ENCODE assay signal across 8 mouse cellular contexts in the genomic region with DNA sequence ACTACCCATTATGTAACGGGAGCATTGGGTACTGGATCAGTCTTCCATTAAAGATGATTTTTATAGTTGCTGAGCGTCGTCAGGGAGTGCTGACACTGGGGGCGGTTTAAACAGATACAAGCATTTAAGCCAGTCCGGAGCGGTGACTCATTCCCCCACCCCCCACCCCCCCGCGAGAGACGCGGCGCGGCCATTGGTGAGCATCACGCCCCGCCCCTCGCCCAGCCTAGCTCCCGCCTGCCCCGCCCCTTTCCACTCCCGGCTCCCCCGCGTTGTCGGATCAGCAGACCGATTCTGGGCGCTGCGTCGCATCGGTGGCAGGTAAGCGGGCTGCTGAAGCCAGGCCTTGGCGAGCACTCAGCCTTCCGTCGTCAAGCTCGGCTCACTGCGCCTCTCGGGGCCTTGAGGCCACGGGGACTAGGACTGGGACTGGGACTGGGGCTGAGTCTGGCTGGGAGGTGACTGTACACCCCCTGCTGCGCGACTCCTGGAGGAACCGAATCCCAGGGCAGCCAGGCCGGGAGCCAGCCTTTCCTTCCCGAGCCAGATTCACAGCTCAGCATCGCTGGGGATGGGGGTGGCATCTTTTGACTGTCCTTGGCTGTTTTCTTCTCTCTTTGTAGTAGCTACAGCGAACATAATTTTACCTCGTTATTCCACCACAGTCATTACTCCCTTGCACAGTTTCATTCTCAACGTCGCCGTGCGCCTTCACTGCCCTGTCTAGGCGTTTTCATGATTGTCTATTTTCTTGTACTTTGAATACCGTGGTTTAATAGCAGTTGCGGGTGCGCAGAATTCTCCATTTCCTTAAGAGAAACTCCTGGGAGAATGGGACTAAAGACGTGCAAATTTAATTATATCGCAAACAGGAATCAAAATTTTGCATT. TPM values are rescaled to one million over a fixed set of nuclear protein-coding genes. Genes with fewer than 3 reads are reported as not detected.
DNase-seq lines count a peak whose midpoint lies in the region; ATAC-seq lines count a peak whose summit lies in the region.

A gene (plus strand): TSS at position 246 of the 890 bp plus-strand sequence.
A gene (plus strand): TSS at position 275 of the 890 bp plus-strand sequence.

- H3K9me3 ChIP-seq in heart, embryonic 10.5 days: no peaks in the 10 kb centered on the region
- no peaks in the 10 kb centered on the region for H3K9me3 ChIP-seq in kidney, embryonic 15.5 days (replicated peaks)

- H3K27me3 ChIP-seq in heart, embryonic 10.5 days (ENCODE audit: insufficient read depth, poor library complexity, severe bottlenecking): no peaks in the 10 kb centered on the region
- 0 out of 2 replicates have a peak, but pooled peaks cover 3% of the 10 kb centered on the region for H3K27me3 ChIP-seq in kidney, embryonic 15.5 days

- 6% methylated on average over 52 of the region's 52 CpGs for WGBS in heart, embryonic 10.5 days
- 5% methylated on average over 52 of the region's 52 CpGs for WGBS in kidney, embryonic 15.5 days

- peak within 1 kb of the TSS; percentile 86 for H3K4me3 ChIP-seq in heart, embryonic 10.5 days
- peak within 1 kb of the TSS; percentile 76 for H3K4me3 ChIP-seq in kidney, embryonic 15.5 days (replicated peaks)

- peak; percentile 87 for ATAC-seq in erythroblast, adult 5-6 weeks (replicated peaks; ENCODE audit: low FRiP score, poor library complexity, severe bottlenecking)
- peak; percentile 92 for ATAC-seq in kidney, embryonic 15.5 days (replicated peaks; ENCODE audit: low FRiP score)
- peak; percentile 89 for ATAC-seq in monocyte, adult 5-6 weeks (replicated peaks; ENCODE audit: insufficient number of reproducible peaks, low FRiP score, low TSS enrichment, poor library complexity, severe bottlenecking)

- peak; percentile 86 to 87 for DNase-seq in B cell, adult 2 months
- peak; percentile 99 for DNase-seq in brain, adult 2 months (ENCODE audit: low read depth, low spot score)
- DNase-seq in heart, embryonic 10.5 days (ENCODE audit: low spot score): peak; percentile 96
- peak; percentile 99 for DNase-seq in liver
- DNase-seq in spleen, postnatal 4 days (ENCODE audit: low spot score in 2 of 2): peak; percentile 93 to 98

- H3K9ac ChIP-seq in kidney, embryonic 15.5 days: peak within 1 kb of the TSS; percentile 68

- peak within 1 kb of the TSS; percentile 88 for H3K4me2 ChIP-seq in kidney, embryonic 15.5 days

- H3K36me3 ChIP-seq in heart, embryonic 10.5 days: no peaks in the 10 kb centered on the region
- no peaks in the 10 kb centered on the region for H3K36me3 ChIP-seq in kidney, embryonic 15.5 days

- peak within 1 kb of the TSS; percentile 90 for H3K27ac ChIP-seq in heart, embryonic 10.5 days
- peak within 1 kb of the TSS; percentile 82 for H3K27ac ChIP-seq in kidney, embryonic 15.5 days

- H3K4me1 ChIP-seq in heart, embryonic 10.5 days: peaks cover 35% of the 10 kb centered on the region
- peaks cover 31% of the 10 kb centered on the region for H3K4me1 ChIP-seq in kidney, embryonic 15.5 days

RNA-seq across cellular contexts. Expression of the first gene that starts in this region (rescaled TPM):
- 80.3 and 84.9 TPM in 2 replicates for total RNA-seq in erythroblast, adult 5-6 weeks (2015; ENCODE audit: low replicate concordance)
- 147 and 159 TPM in 2 replicates for total RNA-seq in erythroblast, adult 5-6 weeks (2017; ENCODE audit: low replicate concordance)
- 62.6 and 67.0 TPM in 2 replicates for polyA plus RNA-seq in heart, embryonic 10.5 days (2016; fragmentation: Nextera tagmentation; extraction: Ambion mirVana)
- polyA plus RNA-seq in kidney, embryonic 15.5 days (2015; fragmentation: Nextera tagmentation; extraction: Ambion mirVana): 45.1 and 47.4 TPM in 2 replicates
- 0.49 to 2.3 TPM (median 1.6 TPM) in 3 replicates for total RNA-seq in monocyte, adult 5-6 weeks (2017)

RNA-seq across cellular contexts. Expression of the second gene that starts in this region (rescaled TPM):
- total RNA-seq in erythroblast, adult 5-6 weeks (2015; ENCODE audit: low replicate concordance): not detected in 2 replicates
- not detected in 2 replicates for total RNA-seq in erythroblast, adult 5-6 weeks (2017; ENCODE audit: low replicate concordance)
- polyA plus RNA-seq in heart, embryonic 10.5 days (2016; fragmentation: Nextera tagmentation; extraction: Ambion mirVana): 0.35 TPM in 1 of 2 replicates, not detected in the other
- polyA plus RNA-seq in kidney, embryonic 15.5 days (2015; fragmentation: Nextera tagmentation; extraction: Ambion mirVana): not detected in 2 replicates
- total RNA-seq in monocyte, adult 5-6 weeks (2017): not detected in 3 replicates

Comparison
In these comparisons a context has a peak if more than half of its experiments do, and no peak if none do; other contexts are left out.
1. Peak in every context shown above with its lines: DNase-seq, ATAC-seq, H3K4me3 ChIP-seq and H3K27ac ChIP-seq.
2. RNA of the first gene that starts in this region (total RNA-seq): 80.3 to 159 TPM in erythroblast, adult 5-6 weeks; 0.49 to 2.3 TPM in monocyte, adult 5-6 weeks; every median in the first group is over 10 times any median in the second.